Mouse (Mus musculus): ENCODE data around the gene Cygb. TPM values are rescaled to one million over a fixed set of nuclear protein-coding genes. Genes with fewer than 3 reads are reported as not detected.

Gene Cygb
- polyA plus RNA-seq, 1 experiment from 2014 or later = 20.5 TPM

DNA sequence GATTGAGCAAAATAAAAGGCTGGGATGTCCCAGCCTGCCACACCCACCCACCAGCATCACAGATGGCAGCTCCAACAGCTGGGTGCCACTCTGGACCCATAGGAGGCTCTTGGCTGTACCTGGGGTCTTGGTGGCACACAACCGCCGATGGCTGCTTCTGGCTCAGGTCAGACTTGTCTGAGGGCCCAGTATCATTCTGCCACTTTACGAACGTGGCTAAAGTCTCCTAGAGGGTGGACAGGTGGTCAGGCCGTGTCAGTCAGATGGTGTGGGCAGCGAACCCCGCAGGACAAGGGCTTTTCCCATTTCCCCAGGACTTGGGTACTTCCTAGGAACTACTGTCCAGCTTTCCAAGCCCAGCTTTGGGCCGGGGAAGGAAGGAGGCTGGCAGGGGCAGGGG, 52.9 kb downstream of the Cygb start:
- 100% methylated on average over 5 of the region's 8 CpGs for WGBS
- no peak for ATAC-seq (ENCODE audit: low read depth)

DNA sequence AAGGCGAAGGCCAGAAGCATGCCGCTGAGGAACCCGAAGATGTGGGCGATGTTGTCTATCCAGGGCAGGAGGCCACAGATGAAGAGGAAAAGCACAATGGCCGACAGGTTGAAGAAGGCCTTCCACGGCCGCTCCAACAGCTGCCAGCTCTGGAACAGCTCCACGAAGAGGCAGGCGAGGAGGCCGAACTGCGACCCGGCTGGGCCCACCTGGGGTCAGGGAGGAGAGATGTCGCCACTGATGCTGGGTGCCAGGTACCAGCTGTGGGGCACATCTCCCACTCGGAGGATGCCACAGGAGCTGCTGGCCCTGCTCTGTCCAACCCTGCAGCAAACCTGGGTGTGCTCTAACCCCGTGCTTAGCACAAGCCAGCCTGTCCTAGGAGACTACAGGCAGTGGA, 54.9 kb downstream of the Cygb start:
- Histone ChIP-seq H3K4me1 (ENCODE audit: control insufficient read depth, insufficient read depth, low read length) (no peaks in the 10 kb centered on the region), H3K4me3 (ENCODE audit: low read depth, low read length) (no peak overlapping the region), H3K27ac (replicated peaks; ENCODE audit: low read depth, low read length) (no peak overlapping the region), H3K4me2 (ENCODE audit: low read depth, low read length) (no peak overlapping the region), H3K36me3 (ENCODE audit: control insufficient read depth, insufficient read depth, low read length) (0 out of 2 replicates have a peak, but pooled peaks cover 8% of the 10 kb centered on the region), H3K27me3 (replicated peaks; ENCODE audit: control insufficient read depth, insufficient read depth, low read length) (no peaks in the 10 kb centered on the region), H3K9ac (ENCODE audit: low read depth, low read length) (no peak overlapping the region), H3K9me3 (ENCODE audit: control insufficient read depth, low read length) (no peaks in the 10 kb centered on the region)
- no peak for ATAC-seq (ENCODE audit: low read depth)
- 85% methylated on average over 15 of the region's 15 CpGs for WGBS
- no peak for DNase-seq (ENCODE audit: low spot score)

More for the DNA sequence above, 52.9 kb downstream of the Cygb start:
- H3K27me3 ChIP-seq (replicated peaks; ENCODE audit: control insufficient read depth, insufficient read depth, low read length) = no peaks in the 10 kb centered on the region
- H3K4me2 ChIP-seq (ENCODE audit: low read depth, low read length) = no peak overlapping the region
- H3K4me3 ChIP-seq (ENCODE audit: low read depth, low read length) = no peak overlapping the region
- no peak overlapping the region for H3K27ac ChIP-seq (replicated peaks; ENCODE audit: low read depth, low read length)
- 0 out of 2 replicates have a peak, but pooled peaks cover 8% of the 10 kb centered on the region for H3K36me3 ChIP-seq (ENCODE audit: control insufficient read depth, insufficient read depth, low read length)
- H3K9me3 ChIP-seq (ENCODE audit: control insufficient read depth, low read length) = no peaks in the 10 kb centered on the region
- no peaks in the 10 kb centered on the region for H3K4me1 ChIP-seq (ENCODE audit: control insufficient read depth, insufficient read depth, low read length)
- no peak overlapping the region for H3K9ac ChIP-seq (ENCODE audit: low read depth, low read length)
- DNase-seq (ENCODE audit: low spot score) = no peak

GRCm38 (mm10) chr11:116598193-116598592, 55.9 kb downstream of the Cygb start:
- no peaks in the 10 kb centered on the region for H3K9me3 ChIP-seq (ENCODE audit: control insufficient read depth, low read length)
- no peak for DNase-seq (ENCODE audit: low spot score)
- no peak for ATAC-seq (ENCODE audit: low read depth)
- no peaks in the 10 kb centered on the region for H3K27me3 ChIP-seq (replicated peaks; ENCODE audit: control insufficient read depth, insufficient read depth, low read length)
- H3K9ac ChIP-seq (ENCODE audit: low read depth, low read length) = no peak overlapping the region
- no peak overlapping the region for H3K4me3 ChIP-seq (ENCODE audit: low read depth, low read length)
- 89% methylated on average over 8 of the region's 8 CpGs for whole genome bisulfite sequencing
- H3K4me1 ChIP-seq (ENCODE audit: control insufficient read depth, insufficient read depth, low read length) = no peaks in the 10 kb centered on the region
- H3K36me3 ChIP-seq (ENCODE audit: control insufficient read depth, insufficient read depth, low read length) = 0 out of 2 replicates have a peak, but pooled peaks cover 3% of the 10 kb centered on the region
- H3K27ac ChIP-seq (replicated peaks; ENCODE audit: low read depth, low read length) = no peak overlapping the region
- no peak overlapping the region for H3K4me2 ChIP-seq (ENCODE audit: low read depth, low read length)

DNA sequence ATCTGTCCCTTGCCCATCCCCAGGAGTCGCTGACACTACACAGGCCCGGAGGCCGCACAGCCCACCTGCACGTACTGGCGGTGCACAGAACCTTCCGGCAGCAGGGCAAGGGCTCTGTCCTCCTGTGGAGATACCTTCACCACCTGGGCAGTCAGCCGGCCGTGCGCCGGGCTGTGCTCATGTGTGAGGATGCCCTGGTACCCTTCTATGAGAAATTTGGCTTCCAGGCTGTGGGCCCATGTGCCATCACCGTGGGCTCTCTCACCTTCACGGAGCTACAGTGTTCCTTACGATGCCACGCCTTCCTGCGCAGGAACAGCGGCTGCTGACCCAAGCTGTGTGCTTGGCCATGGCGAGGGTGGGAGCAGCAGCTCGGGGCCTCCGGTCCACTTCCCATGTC, 57.3 kb downstream of the Cygb start:
- DNase-seq (ENCODE audit: low spot score) (no peak), ATAC-seq (ENCODE audit: low read depth) (no peak)
- Histone ChIP-seq H3K27ac (replicated peaks; ENCODE audit: low read depth, low read length) (no peak overlapping the region), H3K4me3 (ENCODE audit: low read depth, low read length) (no peak overlapping the region), H3K9ac (ENCODE audit: low read depth, low read length) (no peak overlapping the region), H3K36me3 (ENCODE audit: control insufficient read depth, insufficient read depth, low read length) (no peaks in the 10 kb centered on the region), H3K4me1 (ENCODE audit: control insufficient read depth, insufficient read depth, low read length) (0 out of 2 replicates have a peak, but pooled peaks cover 3% of the 10 kb centered on the region), H3K9me3 (ENCODE audit: control insufficient read depth, low read length) (no peaks in the 10 kb centered on the region), H3K27me3 (replicated peaks; ENCODE audit: control insufficient read depth, insufficient read depth, low read length) (no peaks in the 10 kb centered on the region), H3K4me2 (ENCODE audit: low read depth, low read length) (no peak overlapping the region)
- WGBS = 86% methylated on average over 18 of the region's 19 CpGs

Other genes with a start within 250 kb of the Cygb start
- 17.7 and 18.2 TPM in 2 replicates for gene Rnf157, start 241.3 kb downstream of the Cygb start, polyA plus RNA-seq (2014; fragmentation: Nextera tagmentation; extraction: Ambion mirVana)
- gene Ubald2, start 220.2 kb downstream of the Cygb start, polyA plus RNA-seq (2014; fragmentation: Nextera tagmentation; extraction: Ambion mirVana) = 46.3 and 47.6 TPM in 2 replicates
- 0.14 and 0.30 TPM in 2 replicates for gene Qrich2, start 188.1 kb downstream of the Cygb start, polyA plus RNA-seq (2014; fragmentation: Nextera tagmentation; extraction: Ambion mirVana)
- 122 and 145 TPM in 2 replicates for gene Prpsap1, start 160.1 kb downstream of the Cygb start, polyA plus RNA-seq (2014; fragmentation: Nextera tagmentation; extraction: Ambion mirVana)
- gene Sphk1, start 123.4 kb downstream of the Cygb start, polyA plus RNA-seq (2014; fragmentation: Nextera tagmentation; extraction: Ambion mirVana) = 7.8 and 8.4 TPM in 2 replicates
- gene Ube2o, start 72.9 kb downstream of the Cygb start, polyA plus RNA-seq (2014; fragmentation: Nextera tagmentation; extraction: Ambion mirVana) = 15.4 and 17.4 TPM in 2 replicates
- gene Aanat, start 67.9 kb downstream of the Cygb start, polyA plus RNA-seq (2014; fragmentation: Nextera tagmentation; extraction: Ambion mirVana) = not detected in 2 replicates
- 3.6 and 4.4 TPM in 2 replicates for gene Rhbdf2, start 27.3 kb downstream of the Cygb start, polyA plus RNA-seq (2014; fragmentation: Nextera tagmentation; extraction: Ambion mirVana)
- gene Prcd, start 779 bp downstream of the Cygb start, polyA plus RNA-seq (2014; fragmentation: Nextera tagmentation; extraction: Ambion mirVana) = 0.84 and 2.3 TPM in 2 replicates
- gene St6galnac1, start 121.2 kb upstream of the Cygb start, polyA plus RNA-seq (2014; fragmentation: Nextera tagmentation; extraction: Ambion mirVana) = 0.11 TPM in 1 of 2 replicates, not detected in the other
- gene Mxra7, start 173.7 kb upstream of the Cygb start, polyA plus RNA-seq (2014; fragmentation: Nextera tagmentation; extraction: Ambion mirVana) = 17.3 and 17.6 TPM in 2 replicates
- gene Mettl23, start 189.0 kb upstream of the Cygb start, polyA plus RNA-seq (2014; fragmentation: Nextera tagmentation; extraction: Ambion mirVana) = 75.8 and 77.4 TPM in 2 replicates
- 72.9 and 74.8 TPM in 2 replicates for gene Jmjd6, start 189.1 kb upstream of the Cygb start, polyA plus RNA-seq (2014; fragmentation: Nextera tagmentation; extraction: Ambion mirVana)
- 42.8 and 43.9 TPM in 2 replicates for gene Mfsd11, start 198.1 kb upstream of the Cygb start, polyA plus RNA-seq (2014; fragmentation: Nextera tagmentation; extraction: Ambion mirVana)
- gene Srsf2, start 198.8 kb upstream of the Cygb start, polyA plus RNA-seq (2014; fragmentation: Nextera tagmentation; extraction: Ambion mirVana) = 663 and 697 TPM in 2 replicates